Mouse (Mus musculus): ENCODE data around the gene Neurl2. TPM values are rescaled to one million over a fixed set of nuclear protein-coding genes. Genes with fewer than 3 reads are reported as not detected.
A peak's percentile ranks its signal among the peaks of the same experiment; 100 is the strongest.

Gene Neurl2
- polyA plus RNA-seq, 1 experiment from 2014 or later: 3.2 TPM

GRCm38 (mm10) chr2:164792400-164793190 lies 40.7 kb downstream of the Neurl2 start:
- WGBS: 94% methylated on average over 12 of the region's 12 CpGs
- Histone ChIP-seq H3K4me2 (ENCODE audit: low read depth, low read length, severe bottlenecking) (no peak overlapping the region), H3K36me3 (ENCODE audit: control insufficient read depth, insufficient read depth, low read length) (peaks cover 4% of the 10 kb centered on the region; the same call in 1 of the 2 replicates)

DNA sequence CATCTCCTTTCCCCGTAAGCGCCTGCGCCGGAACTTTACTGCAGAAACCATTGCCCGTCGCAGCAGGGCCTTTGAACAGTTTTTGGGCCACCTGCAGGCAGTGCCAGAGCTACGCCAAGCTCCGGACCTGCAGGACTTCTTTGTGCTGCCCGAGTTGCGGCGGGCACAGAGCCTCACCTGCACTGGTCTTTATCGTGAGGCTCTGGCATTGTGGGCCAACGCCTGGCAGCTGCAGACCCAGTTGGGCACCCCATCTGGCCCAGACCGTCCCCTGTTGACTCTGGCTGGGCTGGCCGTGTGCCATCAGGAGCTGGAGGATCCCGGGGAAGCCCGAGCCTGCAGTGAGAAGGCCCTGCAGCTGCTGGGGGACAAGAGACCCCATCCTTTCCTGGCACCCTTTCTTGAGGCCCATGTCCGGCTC lies 41.4 kb downstream of the Neurl2 start:
- Histone ChIP-seq H3K9ac (ENCODE audit: low read length) (no peak overlapping the region), H3K36me3 (ENCODE audit: control insufficient read depth, insufficient read depth, low read length) (peaks cover 4% of the 10 kb centered on the region; the same call in 1 of the 2 replicates), H3K4me3 (ENCODE audit: low read depth, low read length) (no peak overlapping the region), H3K4me1 (replicated peaks; ENCODE audit: control insufficient read depth, insufficient read depth, low read length) (no peaks in the 10 kb centered on the region), H3K9me3 (ENCODE audit: control insufficient read depth, low read length) (no peaks in the 10 kb centered on the region), H3K27ac (ENCODE audit: low read depth, low read length) (no peak overlapping the region), H3K4me2 (ENCODE audit: low read depth, low read length, severe bottlenecking) (no peak overlapping the region), H3K27me3 (ENCODE audit: control insufficient read depth, insufficient read depth, low read length) (no peaks in the 10 kb centered on the region)
- ATAC-seq (replicated peaks; ENCODE audit: low FRiP score): no peak
- WGBS: 96% methylated on average over 18 of the region's 18 CpGs
- no peak for DNase-seq (ENCODE audit: low spot score)

More at GRCm38 (mm10) chr2:164792400-164793190, 40.7 kb downstream of the Neurl2 start:
- no peak overlapping the region for H3K9ac ChIP-seq (ENCODE audit: low read length)
- DNase-seq (ENCODE audit: low spot score) (no peak), ATAC-seq (replicated peaks; ENCODE audit: low FRiP score) (no peak)
- no peak overlapping the region for H3K27ac ChIP-seq (ENCODE audit: low read depth, low read length)
- H3K4me3 ChIP-seq (ENCODE audit: low read depth, low read length): no peak overlapping the region
- H3K4me1 ChIP-seq (replicated peaks; ENCODE audit: control insufficient read depth, insufficient read depth, low read length): no peaks in the 10 kb centered on the region
- H3K9me3 ChIP-seq (ENCODE audit: control insufficient read depth, low read length): no peaks in the 10 kb centered on the region
- H3K27me3 ChIP-seq (ENCODE audit: control insufficient read depth, insufficient read depth, low read length): no peaks in the 10 kb centered on the region

DNA sequence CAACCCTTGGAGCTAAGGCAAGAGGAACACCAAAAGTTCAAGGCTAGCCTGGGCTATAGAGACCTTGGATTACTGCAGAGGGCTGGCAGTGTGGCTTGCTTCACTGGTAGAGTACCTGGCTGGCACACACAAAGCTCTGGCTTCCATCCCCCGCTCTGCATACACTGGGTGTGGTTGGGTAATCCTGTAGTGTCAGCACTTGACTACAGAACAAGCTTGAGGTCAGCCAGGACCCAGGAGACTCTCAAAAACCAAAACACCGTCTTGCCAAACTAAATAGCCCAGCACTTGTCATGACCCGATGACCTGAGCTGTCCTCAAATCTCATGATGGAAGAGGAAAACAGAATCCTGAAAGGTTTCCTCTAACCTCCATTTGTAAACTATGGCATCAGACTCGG lies 42.8 kb downstream of the Neurl2 start:
- no peaks in the 10 kb centered on the region for H3K9me3 ChIP-seq (ENCODE audit: control insufficient read depth, low read length)

GRCm38 (mm10) chr2:164788411-164788810 lies 44.8 kb downstream of the Neurl2 start:
- DNase-seq (ENCODE audit: low spot score) (no peak), ATAC-seq (replicated peaks; ENCODE audit: low FRiP score) (no peak)
- Histone ChIP-seq H3K4me2 (ENCODE audit: low read depth, low read length, severe bottlenecking) (no peak overlapping the region), H3K4me3 (ENCODE audit: low read depth, low read length) (no peak overlapping the region), H3K4me1 (replicated peaks; ENCODE audit: control insufficient read depth, insufficient read depth, low read length) (peaks cover 6% of the 10 kb centered on the region; the same call in 1 of the 2 replicates), H3K9me3 (ENCODE audit: control insufficient read depth, low read length) (no peaks in the 10 kb centered on the region), H3K36me3 (ENCODE audit: control insufficient read depth, insufficient read depth, low read length) (peaks cover 4% of the 10 kb centered on the region; the same call in 1 of the 2 replicates), H3K27ac (ENCODE audit: low read depth, low read length) (no peak overlapping the region), H3K9ac (ENCODE audit: low read length) (no peak overlapping the region), H3K27me3 (ENCODE audit: control insufficient read depth, insufficient read depth, low read length) (no peaks in the 10 kb centered on the region)
- WGBS: 69% methylated on average over 4 of the region's 4 CpGs

More for the DNA sequence above, 42.8 kb downstream of the Neurl2 start:
- Histone ChIP-seq H3K4me2 (ENCODE audit: low read depth, low read length, severe bottlenecking) (no peak overlapping the region), H3K4me3 (ENCODE audit: low read depth, low read length) (no peak overlapping the region), H3K27me3 (ENCODE audit: control insufficient read depth, insufficient read depth, low read length) (no peaks in the 10 kb centered on the region), H3K27ac (ENCODE audit: low read depth, low read length) (no peak overlapping the region), H3K4me1 (replicated peaks; ENCODE audit: control insufficient read depth, insufficient read depth, low read length) (peaks cover 3% of the 10 kb centered on the region; the same call in 1 of the 2 replicates), H3K36me3 (ENCODE audit: control insufficient read depth, insufficient read depth, low read length) (peaks cover 4% of the 10 kb centered on the region; the same call in 1 of the 2 replicates), H3K9ac (ENCODE audit: low read length) (no peak overlapping the region)
- DNase-seq (ENCODE audit: low spot score): no peak
- 92% methylated on average over 4 of the region's 4 CpGs for whole genome bisulfite sequencing
- ATAC-seq (replicated peaks; ENCODE audit: low FRiP score): no peak

- no peaks in the 10 kb centered on the region for H3K9me3 ChIP-seq (ENCODE audit: control insufficient read depth, low read length)
- no peak overlapping the region for H3K9ac ChIP-seq (ENCODE audit: low read length)
- no peaks in the 10 kb centered on the region for H3K27me3 ChIP-seq (ENCODE audit: control insufficient read depth, insufficient read depth, low read length)
- DNase-seq (ENCODE audit: low spot score) (no peak), ATAC-seq (replicated peaks; ENCODE audit: low FRiP score) (no peak)
- no peak overlapping the region for H3K4me3 ChIP-seq (ENCODE audit: low read depth, low read length)
- H3K36me3 ChIP-seq (ENCODE audit: control insufficient read depth, insufficient read depth, low read length): peaks cover 4% of the 10 kb centered on the region; the same call in 1 of the 2 replicates
- H3K4me1 ChIP-seq (replicated peaks; ENCODE audit: control insufficient read depth, insufficient read depth, low read length): peaks cover 6% of the 10 kb centered on the region; the same call in 1 of the 2 replicates
- H3K27ac ChIP-seq (ENCODE audit: low read depth, low read length): no peak overlapping the region
- 86% methylated on average over 10 of the region's 10 CpGs for WGBS
- no peak overlapping the region for H3K4me2 ChIP-seq (ENCODE audit: low read depth, low read length, severe bottlenecking)
These were observed 45.5 kb downstream of the Neurl2 start for GRCm38 (mm10) chr2:164787779-164788178.

DNA sequence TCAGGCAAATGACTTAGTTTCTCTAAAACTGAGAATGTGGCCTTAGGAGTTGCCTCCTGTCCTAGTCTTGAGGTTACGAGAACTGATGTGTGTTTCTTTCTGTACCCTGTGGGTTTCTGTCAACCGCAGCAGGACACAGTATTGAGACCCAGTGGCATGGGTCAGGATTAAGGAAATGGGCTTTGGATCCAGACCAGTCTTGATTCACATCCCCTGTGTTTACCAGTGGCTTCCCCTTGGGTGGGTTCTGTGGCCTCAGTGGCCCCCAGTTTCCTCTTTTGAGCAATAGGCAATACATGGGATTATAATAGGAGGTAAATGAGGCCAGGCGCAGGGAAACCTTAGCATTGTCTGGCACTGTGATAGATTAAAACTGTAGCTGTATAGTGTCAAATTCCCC lies 46.2 kb downstream of the Neurl2 start:
- DNase-seq (ENCODE audit: low spot score) (no peak), ATAC-seq (replicated peaks; ENCODE audit: low FRiP score) (no peak)
- no peak overlapping the region for H3K27ac ChIP-seq (ENCODE audit: low read depth, low read length)
- peaks cover 6% of the 10 kb centered on the region; the same call in 1 of the 2 replicates for H3K4me1 ChIP-seq (replicated peaks; ENCODE audit: control insufficient read depth, insufficient read depth, low read length)
- H3K4me2 ChIP-seq (ENCODE audit: low read depth, low read length, severe bottlenecking): no peak overlapping the region
- H3K27me3 ChIP-seq (ENCODE audit: control insufficient read depth, insufficient read depth, low read length): no peaks in the 10 kb centered on the region
- H3K4me3 ChIP-seq (ENCODE audit: low read depth, low read length): no peak overlapping the region
- WGBS: 83% methylated on average over 3 of the region's 3 CpGs
- H3K36me3 ChIP-seq (ENCODE audit: control insufficient read depth, insufficient read depth, low read length): no peaks in the 10 kb centered on the region; the same call in 1 of the 2 replicates
- H3K9me3 ChIP-seq (ENCODE audit: control insufficient read depth, low read length): no peaks in the 10 kb centered on the region
- H3K9ac ChIP-seq (ENCODE audit: low read length): no peak overlapping the region

DNA sequence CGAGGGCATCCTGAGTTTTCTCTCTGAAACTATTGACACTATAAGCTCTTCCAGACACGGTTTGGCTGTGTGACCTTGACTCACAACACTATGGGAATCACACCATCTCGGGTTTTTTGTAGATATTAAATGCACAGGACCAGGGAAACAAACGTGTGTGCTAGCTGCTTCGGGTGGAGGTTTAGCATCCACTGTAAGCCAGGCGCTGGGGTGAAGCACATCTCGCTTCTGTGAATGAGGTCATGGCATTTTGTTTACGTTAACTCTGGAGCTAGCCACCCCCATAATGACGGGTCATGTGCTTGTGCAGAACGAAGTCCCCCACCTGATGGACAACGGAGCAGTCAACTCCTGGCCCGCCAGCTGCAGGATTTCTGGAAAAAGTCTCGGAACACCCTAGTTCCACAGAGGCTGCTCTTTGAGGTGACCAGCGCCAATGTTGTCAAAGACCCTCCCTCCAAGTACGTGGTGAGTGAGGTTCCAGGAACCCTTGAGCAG lies 46.8 kb downstream of the Neurl2 start:
- H3K4me2 ChIP-seq (ENCODE audit: low read depth, low read length, severe bottlenecking): peak overlapping the region; percentile 93
- peak overlapping the region; percentile 60 for H3K4me3 ChIP-seq (ENCODE audit: low read depth, low read length)
- H3K36me3 ChIP-seq (ENCODE audit: control insufficient read depth, insufficient read depth, low read length): no peaks in the 10 kb centered on the region; the same call in 1 of the 2 replicates
- no peaks in the 10 kb centered on the region for H3K27me3 ChIP-seq (ENCODE audit: control insufficient read depth, insufficient read depth, low read length)
- H3K9ac ChIP-seq (ENCODE audit: low read length): peak overlapping the region; percentile 78
- H3K27ac ChIP-seq (ENCODE audit: low read depth, low read length): no peak overlapping the region
- H3K9me3 ChIP-seq (ENCODE audit: control insufficient read depth, low read length): no peaks in the 10 kb centered on the region
- WGBS: 11% methylated on average over 15 of the region's 15 CpGs
- peaks cover 6% of the 10 kb centered on the region; the same call in 1 of the 2 replicates for H3K4me1 ChIP-seq (replicated peaks; ENCODE audit: control insufficient read depth, insufficient read depth, low read length)
- no peak for ATAC-seq (replicated peaks; ENCODE audit: low FRiP score)
- DNase-seq (ENCODE audit: low spot score): no peak

DNA sequence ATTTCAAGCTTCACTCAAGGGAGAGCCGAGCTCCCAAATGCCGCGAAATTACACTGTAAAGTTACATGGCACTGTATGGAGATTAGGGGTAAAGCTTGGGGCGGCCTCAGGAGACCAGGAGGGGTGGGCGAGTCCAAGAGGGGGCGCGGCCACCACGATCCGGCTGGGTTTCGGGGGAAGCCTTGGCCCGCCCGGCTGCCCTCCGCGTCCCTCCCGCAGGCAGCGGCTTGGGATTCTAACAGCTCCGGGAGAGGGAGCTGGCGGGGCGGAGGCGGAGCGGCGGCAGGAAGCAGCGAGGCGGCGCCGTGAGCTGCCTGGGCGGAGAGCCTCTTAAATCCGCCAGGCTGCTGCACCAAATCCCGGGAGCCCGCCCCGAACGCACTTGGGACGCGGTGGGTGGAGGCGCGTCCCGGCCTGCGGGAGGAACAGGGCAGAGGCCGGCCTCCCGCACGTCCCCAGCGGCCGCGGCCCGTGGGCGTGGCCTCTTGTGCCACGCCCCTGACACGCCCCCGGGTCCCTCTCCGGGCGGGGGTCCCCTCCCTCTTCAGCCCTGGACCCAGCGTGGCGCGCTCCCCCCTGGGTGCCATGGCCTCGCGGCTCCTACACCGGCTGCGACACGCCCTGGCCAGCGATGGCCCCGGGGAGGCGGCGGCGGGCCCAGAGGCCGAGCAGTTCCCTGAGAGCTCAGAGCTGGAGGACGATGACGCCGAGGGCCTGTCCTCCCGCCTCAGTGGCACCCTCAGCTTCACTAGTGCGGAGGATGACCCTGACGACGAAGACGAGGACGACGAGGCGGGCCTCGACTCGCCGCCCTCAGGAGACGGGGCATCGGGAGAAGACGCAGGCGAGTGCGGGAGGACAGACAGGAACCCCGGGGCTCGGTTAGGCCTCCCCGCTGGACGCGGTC lies 47.5 kb downstream of the Neurl2 start, which contains the start of gene Snx21:
Gene Snx21, plus strand, starts transcription at position 343 of the 907 bp plus-strand sequence.
- under 1% methylated on average over 76 of the region's 89 CpGs for WGBS
- no peaks in the 10 kb centered on the region for H3K9me3 ChIP-seq (ENCODE audit: control insufficient read depth, low read length)
- ATAC-seq (replicated peaks; ENCODE audit: low FRiP score): peak; percentile 91

More for the DNA sequence above, 47.5 kb downstream of the Neurl2 start, which contains the start of gene Snx21:
- Histone ChIP-seq H3K4me3 (ENCODE audit: low read depth, low read length) (peak within 1 kb of the TSS; percentile 60), H3K4me1 (replicated peaks; ENCODE audit: control insufficient read depth, insufficient read depth, low read length) (peaks cover 6% of the 10 kb centered on the region; the same call in 1 of the 2 replicates), H3K4me2 (ENCODE audit: low read depth, low read length, severe bottlenecking) (peak within 1 kb of the TSS; percentile 93), H3K27me3 (ENCODE audit: control insufficient read depth, insufficient read depth, low read length) (no peaks in the 10 kb centered on the region), H3K9ac (ENCODE audit: low read length) (peak within 1 kb of the TSS; percentile 78), H3K27ac (ENCODE audit: low read depth, low read length) (peak within 1 kb of the TSS; percentile 32; the same call in 1 of the 2 replicates), H3K36me3 (ENCODE audit: control insufficient read depth, insufficient read depth, low read length) (no peaks in the 10 kb centered on the region)
- DNase-seq (ENCODE audit: low spot score): peak; percentile 92
